Mouse (Mus musculus) thymus, postnatal 14 days (tissue): ENCODE measurements at regions not wholly inside any gene's neighbourhood (a gene's known extent, or its start where the extent isn't known, plus 50 kb on each side); places are given as distances from the start of the nearest gene placed in this dataset.
"Not testable (repeated sequence)": the region's sequence is repeated elsewhere in the genome, so short reads cannot be mapped to it uniquely, and the experiment has no call there.

Experiments
- DNase-seq: peaks from one replicate; pipeline ENCODE4 v3.0.0; 2021

- DNase-seq: peak; percentile 41
These were observed 66.4 kb downstream of the Xrcc2 start for GRCm38 (mm10) chr5:25639187-25639586.

GRCm38 (mm10) chr5:25638097-25638496, 67.5 kb downstream of the Xrcc2 start:
- no peak for DNase-seq

- DNase-seq: peak; percentile 7
These were observed 72.6 kb downstream of the Xrcc2 start for GRCm38 (mm10) chr5:25632861-25633535.

GRCm38 (mm10) chr5:25629731-25630130, 75.9 kb downstream of the Xrcc2 start:
- DNase-seq: no peak

- no peak for DNase-seq
These were observed 77.1 kb downstream of the Xrcc2 start for GRCm38 (mm10) chr5:25628504-25628903.

- no peak for DNase-seq
These were observed 78.5 kb downstream of the Xrcc2 start for GRCm38 (mm10) chr5:25627086-25627485.

DNA sequence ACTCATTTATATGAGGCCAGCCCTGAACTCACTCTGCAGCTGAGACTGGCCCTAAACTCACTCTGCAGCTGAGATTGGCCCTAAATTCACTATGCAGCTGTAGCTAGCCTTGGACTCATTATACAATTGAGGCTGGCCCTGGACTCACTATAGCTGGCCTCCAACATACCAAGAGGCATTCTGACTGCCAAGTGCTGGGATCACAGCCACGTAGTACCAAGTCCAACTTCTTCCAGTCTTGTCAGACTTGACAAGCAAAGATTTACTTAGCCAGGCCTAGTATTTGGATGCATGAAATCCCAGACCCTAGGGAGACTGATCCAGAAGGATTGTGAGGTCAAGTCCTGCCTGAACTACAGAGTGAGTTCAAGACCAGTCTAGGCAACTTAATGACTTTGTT, 81.6 kb downstream of the Xrcc2 start:
- no peak for DNase-seq

- no peak for DNase-seq
These were observed 85.8 kb downstream of the Xrcc2 start for GRCm38 (mm10) chr5:25619872-25620271.

- DNase-seq: not testable (repeated sequence)
These were observed 86.3 kb downstream of the Xrcc2 start for GRCm38 (mm10) chr5:25619337-25619736.

GRCm38 (mm10) chr5:25614659-25615061, 91.0 kb downstream of the Xrcc2 start:
- no peak for DNase-seq

DNA sequence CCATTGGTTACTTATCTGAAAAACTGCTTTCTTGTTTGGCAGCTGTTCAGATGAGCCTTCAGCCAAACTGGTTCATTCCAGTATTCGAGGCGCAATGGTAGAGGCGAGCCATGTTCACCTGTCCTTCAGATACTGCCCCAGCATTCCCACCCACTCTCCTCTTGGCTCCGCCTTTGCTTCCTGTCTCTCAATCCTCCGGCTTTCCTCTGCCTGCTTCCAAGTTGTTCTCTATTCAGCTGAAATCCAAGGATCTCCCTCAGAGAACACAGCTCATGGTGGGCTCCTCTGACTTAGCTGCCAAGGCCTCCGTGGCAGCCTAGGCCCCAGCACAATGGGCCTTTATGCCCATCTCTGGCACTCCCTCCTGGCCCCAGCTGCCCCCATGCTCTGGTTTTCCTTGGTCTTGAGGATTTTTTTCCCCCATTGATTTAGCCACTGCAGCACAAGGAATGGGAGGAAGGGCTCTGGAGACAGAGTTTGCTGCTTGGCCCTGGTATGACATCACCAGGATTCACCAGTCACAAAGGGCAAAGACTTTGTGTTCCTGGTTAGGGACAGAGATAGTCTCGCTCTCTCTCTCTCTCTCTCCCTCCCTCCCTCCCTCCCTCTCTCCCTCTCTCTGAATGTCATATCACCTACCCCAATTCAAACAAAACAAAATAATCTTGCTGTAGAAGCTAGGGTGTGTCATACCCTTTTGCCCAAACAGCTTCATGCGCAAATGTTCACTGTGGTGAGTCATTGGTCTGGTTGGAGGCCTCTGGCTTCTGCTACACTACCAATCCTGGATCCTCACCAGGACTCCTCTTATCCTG, 91.6 kb downstream of the Xrcc2 start:
- no peak for DNase-seq

DNA sequence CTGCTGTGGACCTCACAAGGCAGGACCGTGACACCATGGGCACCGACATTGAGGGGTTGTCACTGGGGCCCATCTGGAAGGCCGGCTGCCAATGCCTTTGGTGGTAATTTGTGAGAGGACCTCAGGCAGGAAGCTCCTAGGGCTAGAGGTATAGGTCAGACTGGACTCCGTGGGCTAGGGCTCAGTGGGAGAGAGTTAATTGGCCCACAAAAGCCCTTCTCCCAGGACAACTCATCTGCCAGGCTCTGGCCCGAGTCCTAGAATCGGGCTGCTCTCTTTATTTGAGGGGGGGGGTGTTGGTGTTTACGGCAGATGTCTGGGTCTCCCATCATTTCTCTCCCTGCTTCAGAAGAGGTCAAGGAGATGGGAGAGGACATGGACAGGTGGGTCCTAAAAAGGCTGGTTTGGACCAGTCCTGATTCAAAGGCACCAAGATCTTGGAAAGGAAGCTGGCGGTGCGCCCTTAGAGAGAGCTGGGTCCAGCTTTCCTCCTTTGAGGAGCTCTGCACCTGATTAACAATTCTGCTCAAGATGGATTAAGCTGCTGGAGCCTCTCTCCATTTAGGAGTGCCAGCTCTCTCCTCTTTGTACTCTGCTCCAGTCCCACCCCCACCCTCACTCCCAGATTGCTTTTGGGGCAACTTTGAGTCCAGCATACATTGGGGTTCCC, 93.5 kb downstream of the Xrcc2 start:
- DNase-seq: no peak

- no peak for DNase-seq
These were observed 94.0 kb downstream of the Cct8l1 start for GRCm38 (mm10) chr5:25609911-25610310.

DNA sequence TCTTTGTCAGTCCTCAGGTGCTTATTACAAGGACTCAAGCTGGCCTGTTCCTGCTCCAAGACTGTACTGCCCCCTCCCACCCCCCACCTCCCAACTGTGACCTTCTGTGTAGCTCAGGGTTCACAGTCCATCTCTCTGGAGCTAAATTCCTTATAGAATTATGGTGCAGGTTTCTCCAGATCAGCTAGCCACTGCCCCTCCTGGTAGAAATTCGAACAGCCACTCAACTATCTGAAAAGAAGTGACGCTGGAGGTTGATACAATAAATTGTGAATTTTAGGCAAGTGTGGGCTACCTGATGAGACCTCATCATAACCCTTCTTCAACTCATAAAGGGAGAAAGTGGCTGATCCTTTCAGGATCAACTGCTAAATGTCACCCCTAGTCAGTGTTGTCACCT, 86.3 kb downstream of the Cct8l1 start:
- DNase-seq: peak; percentile 8

GRCm38 (mm10) chr5:25599363-25599762, 83.5 kb downstream of the Cct8l1 start:
- no peak for DNase-seq

DNA sequence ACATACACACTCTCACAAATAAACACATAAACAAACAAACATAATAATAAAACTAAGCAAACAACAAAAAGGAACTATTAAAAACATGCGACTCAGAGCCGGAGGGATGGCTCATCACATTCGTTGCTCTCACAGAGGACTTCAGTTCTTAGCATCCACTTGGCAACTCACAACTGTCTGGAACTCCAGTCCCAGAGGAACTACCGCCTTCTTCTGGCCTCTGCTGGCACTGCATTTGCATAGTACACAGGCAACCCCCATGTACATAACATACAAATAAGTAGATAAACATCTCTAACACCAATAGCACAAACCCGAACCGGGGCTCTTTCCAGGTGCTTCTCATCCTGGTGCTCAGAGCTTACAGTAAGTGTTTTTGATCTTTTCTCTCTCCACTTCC, 81.9 kb downstream of the Cct8l1 start:
- no peak for DNase-seq

GRCm38 (mm10) chr5:25591709-25592108, 75.8 kb downstream of the Cct8l1 start:
- no peak for DNase-seq
